Mouse (Mus musculus) heart, postnatal 0 days (tissue): Measurements from ENCODE around the gene Pramef20.

Experiments used
- CTCF ChIP-seq: IDR thresholded peaks from 2 replicates; pipeline ENCODE4 v1.5.1; 2016; ENCODE audit warnings: antibody characterized with exemption, control low read depth, low read depth
- EP300 ChIP-seq: IDR thresholded peaks from 2 replicates; pipeline ENCODE4 v1.6.1; 2016; ENCODE audit warnings: antibody characterized with exemption, low read depth

- TF ChIP-seq EP300 (no peak), CTCF (no peak)
These were observed 25.0 kb upstream of the Pramef20 start for GRCm38 (mm10) chr4:144402712-144403111.
